Mouse (Mus musculus) stomach, embryonic 14.5 days (tissue): ENCODE measurements around the gene Prss46. TPM values are rescaled to one million over a fixed set of nuclear protein-coding genes. Genes with fewer than 3 reads are reported as not detected.

Experiments
- ATAC-seq: fragments of 200-750 bp; cut with Nextera tagmentation; 2 replicates; pipeline ENCODE4 v1.8.0; 2017; ENCODE audit warnings: low read depth, moderate TSS enrichment; ENCODE audit not compliant: insufficient number of reproducible peaks, insufficient read depth, low FRiP score
- H3K27ac ChIP-seq: fragments of 300-500 bp; sonication (generic); 2 replicates; pipeline ENCODE4 v1.5.1; 2014; ENCODE audit warnings: mild to moderate bottlenecking, low read length, moderate library complexity, mixed read lengths
- H3K27me3 ChIP-seq: fragments of 300-500 bp; sonication (generic); 2 replicates; pipeline ENCODE4 v1.6.1; 2014; ENCODE audit warnings: low read length, control low read depth, mixed read lengths; ENCODE audit not compliant: control insufficient read depth, insufficient read depth
- H3K36me3 ChIP-seq: fragments of 300-500 bp; sonication (generic); 2 replicates; pipeline ENCODE4 v1.6.1; 2014; ENCODE audit warnings: mild to moderate bottlenecking, control low read depth, low read length, moderate library complexity, mixed read lengths; ENCODE audit not compliant: control insufficient read depth, insufficient read depth
- H3K4me1 ChIP-seq: fragments of 300-500 bp; sonication (generic); 2 replicates; pipeline ENCODE4 v1.6.1; 2014; ENCODE audit warnings: low read length, control low read depth, mixed read lengths; ENCODE audit not compliant: control insufficient read depth, insufficient read depth
- H3K4me2 ChIP-seq: fragments of 300-500 bp; sonication (generic); replicated peaks from 2 replicates; pipeline ENCODE4 v1.6.1; 2014; ENCODE audit warnings: low read depth, low read length, control low read depth
- H3K4me3 ChIP-seq: fragments of 300-500 bp; sonication (generic); 2 replicates; pipeline ENCODE4 v1.5.1; 2014; ENCODE audit warnings: low read depth, low read length, control low read depth
- H3K9ac ChIP-seq: fragments of 300-500 bp; sonication (generic); replicated peaks from 2 replicates; pipeline ENCODE4 v1.6.1; 2014; ENCODE audit warnings: low read depth, mild to moderate bottlenecking, control low read depth, low read length, moderate library complexity, mixed read lengths
- H3K9me3 ChIP-seq: fragments of 300-500 bp; sonication (generic); 2 replicates; pipeline ENCODE4 v1.6.1; 2016; ENCODE audit warnings: low read depth, low read length, control low read depth; ENCODE audit not compliant: control insufficient read depth
- WGBS: fragments of 180-500 bp; shearing (Covaris S2); extraction: QIAGEN DNeasy Blood & Tissue Kit; methylation state at CpG from one replicate; pipeline ENCODE4 v1.1.7; 2014; 5-methylcytosine and 5-hydroxymethylcytosine counted together
- polyA plus RNA-seq: library from polyadenylated mRNA; unstranded; fragments of >200 nt; fragmentation: Nextera tagmentation; extraction: Ambion mirVana; gene quantifications from 2 replicates; pipeline ENCODE4 v1.2.1, GENCODE M21; 2014

The Prss46 gene
- polyA plus RNA-seq, 1 experiment from 2014 or later, result not detected

GRCm38 (mm10) chr9:110849162-110849561 lies 4.9 kb downstream of the Prss46 start:
- Histone ChIP-seq H3K27me3 (no peaks in the 10 kb centered on the region), H3K27ac (no peak overlapping the region), H3K36me3 (no peaks in the 10 kb centered on the region), H3K4me2 (no peak overlapping the region), H3K4me3 (no peak overlapping the region), H3K9ac (no peak overlapping the region), H3K4me1 (no peaks in the 10 kb centered on the region), H3K9me3 (no peaks in the 10 kb centered on the region)
- 69% methylated on average over 7 of the region's 7 CpGs for WGBS
- ATAC-seq, result no peak

GRCm38 (mm10) chr9:110855903-110856302 lies 11.6 kb downstream of the Prss46 start:
- Histone ChIP-seq H3K4me3 (no peak overlapping the region), H3K27ac (no peak overlapping the region), H3K4me1 (0 out of 2 replicates have a peak, but pooled peaks cover 5% of the 10 kb centered on the region), H3K4me2 (no peak overlapping the region), H3K9ac (no peak overlapping the region), H3K9me3 (no peaks in the 10 kb centered on the region), H3K27me3 (0 out of 2 replicates have a peak, but pooled peaks cover 4% of the 10 kb centered on the region), H3K36me3 (no peaks in the 10 kb centered on the region)
- 68% methylated on average over 7 of the region's 7 CpGs for WGBS
- ATAC-seq, result no peak

- no peak for ATAC-seq
Observed at GRCm38 (mm10) chr9:110856920-110857319, 12.6 kb downstream of the Prss46 start.

GRCm38 (mm10) chr9:110857781-110858472 lies 13.6 kb downstream of the Prss46 start, which contains the start of gene Prss50:
Prss50 (plus strand) TSS chr9:110857967.
- Histone ChIP-seq H3K4me1 (0 out of 2 replicates have a peak, but pooled peaks cover 5% of the 10 kb centered on the region), H3K9ac (no peak within 1 kb of the TSS), H3K27me3 (0 out of 2 replicates have a peak, but pooled peaks cover 4% of the 10 kb centered on the region), H3K4me3 (peak within 1 kb of the TSS; percentile 10; the same call in 1 of the 2 replicates), H3K27ac (no peak within 1 kb of the TSS), H3K36me3 (no peaks in the 10 kb centered on the region), H3K9me3 (no peaks in the 10 kb centered on the region), H3K4me2 (peak within 1 kb of the TSS; percentile 37)
- ATAC-seq, result no peak
- 11% methylated on average over 50 of the region's 50 CpGs for WGBS

More at GRCm38 (mm10) chr9:110856920-110857319, 12.6 kb downstream of the Prss46 start:
- WGBS, result 56% methylated on average over 4 of the region's 4 CpGs
- no peak overlapping the region for H3K9ac ChIP-seq
- H3K27ac ChIP-seq, result no peak overlapping the region
- H3K4me2 ChIP-seq, result no peak overlapping the region
- 0 out of 2 replicates have a peak, but pooled peaks cover 4% of the 10 kb centered on the region for H3K27me3 ChIP-seq
- H3K9me3 ChIP-seq, result no peaks in the 10 kb centered on the region
- H3K4me1 ChIP-seq, result 0 out of 2 replicates have a peak, but pooled peaks cover 5% of the 10 kb centered on the region
- no peaks in the 10 kb centered on the region for H3K36me3 ChIP-seq
- no peak overlapping the region for H3K4me3 ChIP-seq

- no peak overlapping the region for H3K27ac ChIP-seq
- WGBS, result 37% methylated on average over 5 of the region's 5 CpGs
- 0 out of 2 replicates have a peak, but pooled peaks cover 5% of the 10 kb centered on the region for H3K4me1 ChIP-seq
- H3K27me3 ChIP-seq, result 0 out of 2 replicates have a peak, but pooled peaks cover 4% of the 10 kb centered on the region
- H3K9me3 ChIP-seq, result no peaks in the 10 kb centered on the region
- H3K4me2 ChIP-seq, result no peak overlapping the region
- no peak overlapping the region for H3K9ac ChIP-seq
- ATAC-seq, result no peak
- H3K4me3 ChIP-seq, result no peak overlapping the region
- no peaks in the 10 kb centered on the region for H3K36me3 ChIP-seq
Observed at GRCm38 (mm10) chr9:110858523-110858922, 14.2 kb downstream of the Prss46 start.

- WGBS, result 76% methylated on average over 5 of the region's 5 CpGs
Observed at GRCm38 (mm10) chr9:110858967-110859596, 14.8 kb downstream of the Prss46 start.

GRCm38 (mm10) chr9:110871030-110871429 lies 26.7 kb downstream of the Prss46 start:
- ATAC-seq, result no peak
- WGBS, result 25% methylated on average over 7 of the region's 7 CpGs
- H3K9ac ChIP-seq, result no peak overlapping the region
- H3K4me3 ChIP-seq, result no peak overlapping the region
- H3K4me1 ChIP-seq, result peaks cover 6% of the 10 kb centered on the region; the same call in 1 of the 2 replicates
- no peak overlapping the region for H3K27ac ChIP-seq
- H3K9me3 ChIP-seq, result no peaks in the 10 kb centered on the region
- no peaks in the 10 kb centered on the region for H3K36me3 ChIP-seq
- no peak overlapping the region for H3K4me2 ChIP-seq
- 0 out of 2 replicates have a peak, but pooled peaks cover 7% of the 10 kb centered on the region for H3K27me3 ChIP-seq

More at GRCm38 (mm10) chr9:110858967-110859596, 14.8 kb downstream of the Prss46 start:
- Histone ChIP-seq H3K27me3 (0 out of 2 replicates have a peak, but pooled peaks cover 4% of the 10 kb centered on the region), H3K36me3 (no peaks in the 10 kb centered on the region), H3K4me1 (0 out of 2 replicates have a peak, but pooled peaks cover 5% of the 10 kb centered on the region), H3K4me3 (no peak overlapping the region), H3K4me2 (no peak overlapping the region), H3K9ac (no peak overlapping the region), H3K27ac (no peak overlapping the region), H3K9me3 (no peaks in the 10 kb centered on the region)
- ATAC-seq, result no peak
